Mouse (Mus musculus) heart, embryonic 12.5 days (tissue): ENCODE measurements at regions not wholly inside any gene's neighbourhood (a gene's known extent, or its start where the extent isn't known, plus 50 kb on each side); places are given as distances from the start of the nearest gene placed in this dataset.

Experiments
- ATAC-seq: fragments of 200-750 bp; cut with Nextera tagmentation; 2 replicates; pipeline ENCODE4 v1.8.0; 2017; ENCODE audit warnings: moderate TSS enrichment, moderate library complexity; ENCODE audit not compliant: insufficient number of reproducible peaks, low FRiP score
- H3K27ac ChIP-seq: fragments of 300-500 bp; sonication (generic); 2 replicates; pipeline ENCODE4 v1.5.1; 2016; ENCODE audit warnings: mild to moderate bottlenecking, moderate library complexity; ENCODE audit not compliant: poor library complexity, severe bottlenecking
- H3K27me3 ChIP-seq: fragments of 300-500 bp; sonication (generic); replicated peaks from 2 replicates; pipeline ENCODE4 v1.6.1; 2016; ENCODE audit warnings: mild to moderate bottlenecking, moderate library complexity
- H3K36me3 ChIP-seq: fragments of 300-500 bp; sonication (generic); 2 replicates; pipeline ENCODE4 v1.6.1; 2016; ENCODE audit warnings: mild to moderate bottlenecking, moderate library complexity
- H3K4me1 ChIP-seq: fragments of 300-500 bp; sonication (generic); replicated peaks from 2 replicates; pipeline ENCODE4 v1.6.1; 2016; ENCODE audit warnings: mild to moderate bottlenecking
- H3K4me2 ChIP-seq: fragments of 300-500 bp; sonication (generic); 2 replicates; pipeline ENCODE4 v1.6.1; 2016; ENCODE audit warnings: mild to moderate bottlenecking, moderate library complexity
- H3K4me3 ChIP-seq: fragments of 300-500 bp; sonication (generic); 2 replicates; pipeline ENCODE4 v1.5.1; 2016; ENCODE audit warnings: mild to moderate bottlenecking
- H3K9ac ChIP-seq: fragments of 300-500 bp; sonication (generic); 2 replicates; pipeline ENCODE4 v1.6.1; 2016; ENCODE audit warnings: mild to moderate bottlenecking, moderate library complexity
- H3K9me3 ChIP-seq: fragments of 300-500 bp; sonication (generic); replicated peaks from 2 replicates; pipeline ENCODE4 v1.6.1; 2016; ENCODE audit warnings: mild to moderate bottlenecking, moderate library complexity
- WGBS: fragments of 180-500 bp; shearing (Covaris S2); methylation state at CpG from one replicate; pipeline ENCODE4 v1.1.7; 2016; 5-methylcytosine and 5-hydroxymethylcytosine counted together

GRCm38 (mm10) chr12:98069110-98069509 lies 190.1 kb downstream of the Galc start:
- H3K9me3 ChIP-seq: no peaks in the 10 kb centered on the region
- no peaks in the 10 kb centered on the region for H3K27me3 ChIP-seq
- 33% methylated on average over 2 of the region's 2 CpGs for WGBS
- H3K4me1 ChIP-seq: no peaks in the 10 kb centered on the region; the same call in 1 of the 2 replicates
- ATAC-seq: no peak
- no peak overlapping the region for H3K9ac ChIP-seq
- no peak overlapping the region for H3K4me3 ChIP-seq
- no peak overlapping the region for H3K27ac ChIP-seq
- no peaks in the 10 kb centered on the region for H3K36me3 ChIP-seq
- H3K4me2 ChIP-seq: no peak overlapping the region

GRCm38 (mm10) chr12:98059419-98060180 lies 199.7 kb downstream of the Galc start:
- Histone ChIP-seq H3K27ac (no peak overlapping the region), H3K27me3 (no peaks in the 10 kb centered on the region), H3K4me1 (no peaks in the 10 kb centered on the region), H3K36me3 (no peaks in the 10 kb centered on the region), H3K9me3 (no peaks in the 10 kb centered on the region), H3K4me2 (no peak overlapping the region), H3K9ac (no peak overlapping the region), H3K4me3 (no peak overlapping the region)
- no peak for ATAC-seq
- WGBS: 75% methylated on average over 7 of the region's 7 CpGs

- WGBS: 85% methylated on average over 2 of the region's 2 CpGs
- ATAC-seq: no peak
- no peak overlapping the region for H3K9ac ChIP-seq
Measured at GRCm38 (mm10) chr12:98058977-98059376, 200.3 kb downstream of the Galc start.

GRCm38 (mm10) chr12:98050934-98051333 lies 208.3 kb downstream of the Galc start:
- H3K27ac ChIP-seq: no peak overlapping the region
- H3K27me3 ChIP-seq: no peaks in the 10 kb centered on the region
- H3K36me3 ChIP-seq: no peaks in the 10 kb centered on the region
- no peak overlapping the region for H3K4me2 ChIP-seq
- ATAC-seq: no peak
- 36% methylated on average over 4 of the region's 4 CpGs for WGBS
- no peak overlapping the region for H3K4me3 ChIP-seq
- H3K9ac ChIP-seq: no peak overlapping the region
- H3K4me1 ChIP-seq: peaks cover 18% of the 10 kb centered on the region
- no peaks in the 10 kb centered on the region for H3K9me3 ChIP-seq

More at GRCm38 (mm10) chr12:98058977-98059376, 200.3 kb downstream of the Galc start:
- no peak overlapping the region for H3K27ac ChIP-seq
- no peaks in the 10 kb centered on the region for H3K27me3 ChIP-seq
- no peak overlapping the region for H3K4me2 ChIP-seq
- H3K36me3 ChIP-seq: no peaks in the 10 kb centered on the region
- H3K4me1 ChIP-seq: no peaks in the 10 kb centered on the region
- no peaks in the 10 kb centered on the region for H3K9me3 ChIP-seq
- no peak overlapping the region for H3K4me3 ChIP-seq

- WGBS: 11% methylated on average over 1 of the region's 1 CpGs
- Histone ChIP-seq H3K9ac (no peak overlapping the region), H3K27ac (no peak overlapping the region), H3K27me3 (no peaks in the 10 kb centered on the region), H3K4me2 (no peak overlapping the region), H3K9me3 (no peaks in the 10 kb centered on the region), H3K36me3 (no peaks in the 10 kb centered on the region), H3K4me3 (no peak overlapping the region), H3K4me1 (peaks cover 18% of the 10 kb centered on the region)
- ATAC-seq: peak; percentile 51; the same call in 1 of the 2 replicates
Measured at GRCm38 (mm10) chr12:98050500-98050899, 208.8 kb downstream of the Galc start.

- no peak overlapping the region for H3K4me2 ChIP-seq
- H3K27ac ChIP-seq: no peak overlapping the region
- peaks cover 18% of the 10 kb centered on the region for H3K4me1 ChIP-seq
- 32% methylated on average over 5 of the region's 5 CpGs for WGBS
- H3K36me3 ChIP-seq: no peaks in the 10 kb centered on the region
- H3K4me3 ChIP-seq: no peak overlapping the region
- H3K9ac ChIP-seq: no peak overlapping the region
- ATAC-seq: no peak
- H3K27me3 ChIP-seq: no peaks in the 10 kb centered on the region
- no peaks in the 10 kb centered on the region for H3K9me3 ChIP-seq
Measured at GRCm38 (mm10) chr12:98050057-98050456, 209.2 kb downstream of the Galc start.

GRCm38 (mm10) chr12:98047765-98048164 lies 211.5 kb downstream of the Galc start:
- 32% methylated on average over 8 of the region's 8 CpGs for WGBS
- Histone ChIP-seq H3K36me3 (no peaks in the 10 kb centered on the region), H3K4me3 (no peak overlapping the region), H3K4me1 (peaks cover 18% of the 10 kb centered on the region), H3K9me3 (no peaks in the 10 kb centered on the region), H3K27me3 (no peaks in the 10 kb centered on the region), H3K4me2 (no peak overlapping the region), H3K27ac (no peak overlapping the region), H3K9ac (no peak overlapping the region)
- ATAC-seq: peak; percentile 67

- Histone ChIP-seq H3K4me1 (peaks cover 18% of the 10 kb centered on the region), H3K4me3 (no peak overlapping the region), H3K27ac (no peak overlapping the region), H3K9me3 (no peaks in the 10 kb centered on the region), H3K27me3 (no peaks in the 10 kb centered on the region), H3K9ac (no peak overlapping the region), H3K36me3 (no peaks in the 10 kb centered on the region), H3K4me2 (no peak overlapping the region)
- 75% methylated on average over 11 of the region's 11 CpGs for WGBS
- no peak for ATAC-seq
Measured at GRCm38 (mm10) chr12:98046459-98047440, 212.5 kb downstream of the Galc start.

- Histone ChIP-seq H3K27ac (no peak overlapping the region), H3K4me2 (no peak overlapping the region), H3K36me3 (no peaks in the 10 kb centered on the region), H3K9ac (no peak overlapping the region), H3K4me3 (no peak overlapping the region), H3K27me3 (no peaks in the 10 kb centered on the region), H3K9me3 (no peaks in the 10 kb centered on the region), H3K4me1 (peaks cover 16% of the 10 kb centered on the region)
- WGBS: 68% methylated on average over 5 of the region's 5 CpGs
- no peak for ATAC-seq
Measured at GRCm38 (mm10) chr12:98045784-98046458, 213.3 kb downstream of the Galc start.

GRCm38 (mm10) chr12:98043436-98043835 lies 215.8 kb downstream of the Galc start:
- no peak for ATAC-seq
- no peaks in the 10 kb centered on the region for H3K36me3 ChIP-seq

GRCm38 (mm10) chr12:98039677-98040076 lies 219.6 kb downstream of the Galc start:
- Histone ChIP-seq H3K4me3 (no peak overlapping the region), H3K4me1 (no peaks in the 10 kb centered on the region), H3K27ac (no peak overlapping the region), H3K9me3 (no peaks in the 10 kb centered on the region), H3K36me3 (no peaks in the 10 kb centered on the region), H3K27me3 (no peaks in the 10 kb centered on the region), H3K4me2 (no peak overlapping the region), H3K9ac (no peak overlapping the region)
- 81% methylated on average over 4 of the region's 4 CpGs for WGBS
- no peak for ATAC-seq

More at GRCm38 (mm10) chr12:98043436-98043835, 215.8 kb downstream of the Galc start:
- Histone ChIP-seq H3K4me1 (peaks cover 4% of the 10 kb centered on the region), H3K4me3 (no peak overlapping the region), H3K9me3 (no peaks in the 10 kb centered on the region), H3K27me3 (no peaks in the 10 kb centered on the region), H3K4me2 (no peak overlapping the region), H3K9ac (no peak overlapping the region), H3K27ac (no peak overlapping the region)
- 77% methylated on average over 5 of the region's 5 CpGs for WGBS
